Mouse (Mus musculus): ENCODE results near the gene Vmn1r4.

- no peak for TF ChIP-seq POLR2A (IDR thresholded peaks at IDR 0.05; ENCODE audit: borderline replicate concordance, control insufficient read depth, low read depth, low read length)
- TF ChIP-seq CTCF (IDR thresholded peaks at IDR 0.05; ENCODE audit: control insufficient read depth, insufficient read depth, low read length), result no peak
Measured at GRCm38 (mm10) chr6:56876870-56877269, 46.9 kb upstream of the Vmn1r4 start.
